Mouse (Mus musculus): ENCODE data around the gene Slitrk6. TPM values are rescaled to one million over a fixed set of nuclear protein-coding genes. Genes with fewer than 3 reads are reported as not detected.

The Slitrk6 gene
- not detected for total RNA-seq (2023)

GRCm38 (mm10) chr14:110754484-110755307 lies at the start of gene Slitrk6:
TSS of gene Slitrk6 (minus strand) at chr14:110755149.

Measured in monocyte, adult 59 days (primary cell).